Mouse (Mus musculus): ENCODE measurements at regions not wholly inside any gene's neighbourhood (a gene's known extent, or its start where the extent isn't known, plus 50 kb on each side); places are given as distances from the start of the nearest gene placed in this dataset.

- Histone ChIP-seq H3K36me3 (ENCODE audit: control insufficient read depth, insufficient read depth, low read length) (no peaks in the 10 kb centered on the region), H3K27me3 (ENCODE audit: control insufficient read depth, insufficient read depth, low read length) (no peaks in the 10 kb centered on the region), H3K79me2 (ENCODE audit: control insufficient read depth, insufficient read depth, low read length) (no peaks in the 10 kb centered on the region), H3K27ac (replicated peaks; ENCODE audit: insufficient read depth, low read depth, low read length) (no peak overlapping the region), H3K4me3 (ENCODE audit: insufficient read depth, low read depth, low read length) (no peak overlapping the region), H3K4me1 (ENCODE audit: control insufficient read depth, insufficient read depth, low read length) (no peaks in the 10 kb centered on the region), H3K9ac (ENCODE audit: low read depth, low read length) (no peak overlapping the region)
- DNase-seq (ENCODE audit: extremely low read depth, low read depth, low spot score), result no peak
- no peak for TF ChIP-seq CTCF (IDR thresholded peaks at IDR 0.05; ENCODE audit: low read depth, low read length)
- TF ChIP-seq POLR2A (IDR thresholded peaks at IDR 0.05; ENCODE audit: extremely low read depth, insufficient read depth, low read length), result no peak
Observed at GRCm38 (mm10) chr10:6262029-6262428, 339.8 kb upstream of the Rgs17 start.

DNA sequence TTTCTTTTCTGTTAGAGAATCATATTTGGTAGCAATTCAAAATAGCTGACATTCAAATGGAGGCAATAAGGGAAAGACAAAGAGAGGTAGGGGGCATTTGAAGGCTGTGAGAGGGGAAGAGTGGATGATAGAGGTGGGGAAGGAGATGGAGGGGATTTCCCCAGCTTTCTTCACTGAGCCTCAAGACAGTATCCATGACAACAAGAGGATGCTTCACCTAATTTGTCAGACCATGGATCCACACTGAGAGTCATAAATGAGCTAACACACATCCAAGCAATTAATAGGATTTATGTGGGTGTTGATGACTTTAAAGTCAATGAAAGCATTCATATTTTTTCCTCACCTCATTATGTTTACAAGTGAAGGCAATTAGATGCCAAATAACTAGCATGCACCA lies 343.5 kb upstream of the Rgs17 start:
- H3K27ac ChIP-seq (replicated peaks; ENCODE audit: insufficient read depth, low read depth, low read length), result no peak overlapping the region
- H3K4me3 ChIP-seq (ENCODE audit: insufficient read depth, low read depth, low read length), result no peak overlapping the region
- no peaks in the 10 kb centered on the region for H3K36me3 ChIP-seq (ENCODE audit: control insufficient read depth, insufficient read depth, low read length)
- H3K9ac ChIP-seq (ENCODE audit: low read depth, low read length), result no peak overlapping the region
- H3K79me2 ChIP-seq (ENCODE audit: control insufficient read depth, insufficient read depth, low read length), result no peaks in the 10 kb centered on the region
- H3K4me1 ChIP-seq (ENCODE audit: control insufficient read depth, insufficient read depth, low read length), result no peaks in the 10 kb centered on the region
- no peak for TF ChIP-seq POLR2A (IDR thresholded peaks at IDR 0.05; ENCODE audit: extremely low read depth, insufficient read depth, low read length)
- no peak for TF ChIP-seq CTCF (IDR thresholded peaks at IDR 0.05; ENCODE audit: low read depth, low read length)
- DNase-seq (ENCODE audit: extremely low read depth, low read depth, low spot score), result no peak
- H3K27me3 ChIP-seq (ENCODE audit: control insufficient read depth, insufficient read depth, low read length), result no peaks in the 10 kb centered on the region

GRCm38 (mm10) chr10:6291388-6291787 lies 369.2 kb upstream of the Rgs17 start:
- Histone ChIP-seq H3K79me2 (ENCODE audit: control insufficient read depth, insufficient read depth, low read length) (no peaks in the 10 kb centered on the region), H3K4me1 (ENCODE audit: control insufficient read depth, insufficient read depth, low read length) (no peaks in the 10 kb centered on the region), H3K4me3 (ENCODE audit: insufficient read depth, low read depth, low read length) (no peak overlapping the region), H3K27me3 (ENCODE audit: control insufficient read depth, insufficient read depth, low read length) (no peaks in the 10 kb centered on the region), H3K27ac (replicated peaks; ENCODE audit: insufficient read depth, low read depth, low read length) (no peak overlapping the region), H3K9ac (ENCODE audit: low read depth, low read length) (no peak overlapping the region), H3K36me3 (ENCODE audit: control insufficient read depth, insufficient read depth, low read length) (no peaks in the 10 kb centered on the region)
- 52% methylated on average over 1 of the region's 1 CpGs for WGBS
- TF ChIP-seq POLR2A (IDR thresholded peaks at IDR 0.05; ENCODE audit: extremely low read depth, insufficient read depth, low read length) (no peak), CTCF (IDR thresholded peaks at IDR 0.05; ENCODE audit: low read depth, low read length) (no peak)
- no peak for DNase-seq (ENCODE audit: extremely low read depth, low read depth, low spot score)

- H3K4me1 ChIP-seq (ENCODE audit: control insufficient read depth, insufficient read depth, low read length), result no peaks in the 10 kb centered on the region
- 75% methylated on average over 4 of the region's 4 CpGs for WGBS
- H3K9ac ChIP-seq (ENCODE audit: low read depth, low read length), result no peak overlapping the region
- TF ChIP-seq POLR2A (IDR thresholded peaks at IDR 0.05; ENCODE audit: extremely low read depth, insufficient read depth, low read length) (no peak), CTCF (IDR thresholded peaks at IDR 0.05; ENCODE audit: low read depth, low read length) (no peak)
- no peaks in the 10 kb centered on the region for H3K79me2 ChIP-seq (ENCODE audit: control insufficient read depth, insufficient read depth, low read length)
- no peaks in the 10 kb centered on the region for H3K36me3 ChIP-seq (ENCODE audit: control insufficient read depth, insufficient read depth, low read length)
- DNase-seq (ENCODE audit: extremely low read depth, low read depth, low spot score), result no peak
- H3K27ac ChIP-seq (replicated peaks; ENCODE audit: insufficient read depth, low read depth, low read length), result no peak overlapping the region
- H3K4me3 ChIP-seq (ENCODE audit: insufficient read depth, low read depth, low read length), result no peak overlapping the region
- no peaks in the 10 kb centered on the region for H3K27me3 ChIP-seq (ENCODE audit: control insufficient read depth, insufficient read depth, low read length)
Observed at GRCm38 (mm10) chr10:6296621-6297020, 374.4 kb upstream of the Rgs17 start.

GRCm38 (mm10) chr10:6297796-6298195 lies 375.6 kb upstream of the Rgs17 start:
- H3K36me3 ChIP-seq (ENCODE audit: control insufficient read depth, insufficient read depth, low read length), result no peaks in the 10 kb centered on the region
- H3K79me2 ChIP-seq (ENCODE audit: control insufficient read depth, insufficient read depth, low read length), result no peaks in the 10 kb centered on the region
- H3K27me3 ChIP-seq (ENCODE audit: control insufficient read depth, insufficient read depth, low read length), result no peaks in the 10 kb centered on the region
- TF ChIP-seq CTCF (IDR thresholded peaks at IDR 0.05; ENCODE audit: low read depth, low read length), result no peak
- TF ChIP-seq POLR2A (IDR thresholded peaks at IDR 0.05; ENCODE audit: extremely low read depth, insufficient read depth, low read length), result no peak
- no peak for DNase-seq (ENCODE audit: extremely low read depth, low read depth, low spot score)
- H3K4me1 ChIP-seq (ENCODE audit: control insufficient read depth, insufficient read depth, low read length), result no peaks in the 10 kb centered on the region
- 91% methylated on average over 1 of the region's 1 CpGs for WGBS
- H3K27ac ChIP-seq (replicated peaks; ENCODE audit: insufficient read depth, low read depth, low read length), result no peak overlapping the region
- H3K9ac ChIP-seq (ENCODE audit: low read depth, low read length), result no peak overlapping the region
- no peak overlapping the region for H3K4me3 ChIP-seq (ENCODE audit: insufficient read depth, low read depth, low read length)

DNA sequence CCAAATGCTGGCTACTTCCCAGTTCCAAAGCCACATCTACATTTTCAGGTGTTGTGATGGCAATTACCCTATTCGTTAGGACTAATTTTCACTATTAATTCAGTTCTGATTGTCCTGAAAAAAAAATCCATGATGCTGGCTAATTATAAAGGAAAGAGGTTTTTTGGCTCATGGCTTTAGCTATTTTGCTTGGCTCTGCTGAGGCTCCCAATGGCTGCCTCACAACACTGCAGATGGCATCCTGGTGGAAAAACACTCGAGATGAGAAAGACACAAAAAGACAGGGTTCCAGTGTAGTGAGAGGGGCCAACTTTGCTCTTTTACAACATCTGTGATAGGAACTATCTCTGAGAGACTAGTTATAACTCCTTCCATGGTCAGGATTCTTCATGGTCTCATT lies 376.5 kb upstream of the Rgs17 start:
- 62% methylated on average over 2 of the region's 2 CpGs for WGBS
- no peaks in the 10 kb centered on the region for H3K4me1 ChIP-seq (ENCODE audit: control insufficient read depth, insufficient read depth, low read length)
- H3K27me3 ChIP-seq (ENCODE audit: control insufficient read depth, insufficient read depth, low read length), result no peaks in the 10 kb centered on the region
- H3K36me3 ChIP-seq (ENCODE audit: control insufficient read depth, insufficient read depth, low read length), result no peaks in the 10 kb centered on the region
- no peak overlapping the region for H3K4me3 ChIP-seq (ENCODE audit: insufficient read depth, low read depth, low read length)
- no peaks in the 10 kb centered on the region for H3K79me2 ChIP-seq (ENCODE audit: control insufficient read depth, insufficient read depth, low read length)
- H3K9ac ChIP-seq (ENCODE audit: low read depth, low read length), result no peak overlapping the region
- no peak for TF ChIP-seq POLR2A (IDR thresholded peaks at IDR 0.05; ENCODE audit: extremely low read depth, insufficient read depth, low read length)
- no peak for TF ChIP-seq CTCF (IDR thresholded peaks at IDR 0.05; ENCODE audit: low read depth, low read length)
- H3K27ac ChIP-seq (replicated peaks; ENCODE audit: insufficient read depth, low read depth, low read length), result no peak overlapping the region
- no peak for DNase-seq (ENCODE audit: extremely low read depth, low read depth, low spot score)
